Mouse (Mus musculus) lung, postnatal 0 days (tissue): ENCODE results near the gene Mettl23.

ENCODE experiments used
- CTCF ChIP-seq: IDR thresholded peaks from 2 replicates; pipeline ENCODE4 v1.5.1; 2016; ENCODE audit warnings: antibody characterized with exemption, mild to moderate bottlenecking
- EP300 ChIP-seq: IDR thresholded peaks from 2 replicates; pipeline ENCODE4 v1.6.1; 2016; ENCODE audit warnings: antibody characterized with exemption, mild to moderate bottlenecking, control low read depth

GRCm38 (mm10) chr11:116806136-116807071, 36.7 kb upstream of the Mettl23 start:
- no peak for TF ChIP-seq CTCF
- no peak for TF ChIP-seq EP300
